Mouse (Mus musculus) erythroid progenitor cell, adult 5-6 weeks (primary cell): Measurements from ENCODE around the gene Med17. TPM values are rescaled to one million over a fixed set of nuclear protein-coding genes. Genes with fewer than 3 reads are reported as not detected.

Experiments used
- ATAC-seq: replicated peaks from 2 replicates; pipeline ENCODE4 v1.8.0; 2016; ENCODE audit warnings: moderate number of reproducible peaks, mild to moderate bottlenecking, moderate TSS enrichment, inconsistent platforms; ENCODE audit not compliant: poor library complexity, low FRiP score, severe bottlenecking
- total RNA-seq, 2 experiments: library from RNA; stranded (forward) in 1 of 2; stranded (reverse) in 1 of 2; fragments of 150-400 nt in 1 of 2; fragments of 186-747, 209-891 nt in 1 of 2; gene quantifications; 2 replicates each; pipeline versions ENCODE4 v1.2.3 to v1.2.4; 2015 to 2017; ENCODE audit warnings: low replicate concordance in 2 of 2

Gene Med17
- total RNA-seq, 2 experiments from 2014 or later: 12.6 to 12.9 TPM

- ATAC-seq: no peak
Measured at GRCm38 (mm10) chr9:15239042-15239925, 40.4 kb downstream of the Med17 start, which contains the start of gene Vstm5. TSS of gene Vstm5 (plus strand) at chr9:15239045.

GRCm38 (mm10) chr9:15238297-15238990, 41.3 kb downstream of the Med17 start:
- no peak for ATAC-seq

- ATAC-seq: no peak
Measured at GRCm38 (mm10) chr9:15237516-15238296, 42.0 kb downstream of the Med17 start.

GRCm38 (mm10) chr9:15235986-15236385, 43.7 kb downstream of the Med17 start:
- no peak for ATAC-seq

- no peak for ATAC-seq
Measured at GRCm38 (mm10) chr9:15233604-15234003, 46.1 kb downstream of the Med17 start.

- ATAC-seq: no peak
Measured at GRCm38 (mm10) chr9:15232445-15232844, 47.3 kb downstream of the Med17 start.

- no peak for ATAC-seq
Measured at GRCm38 (mm10) chr9:15224912-15225311, 54.8 kb downstream of the Med17 start.

- ATAC-seq: no peak
Measured at GRCm38 (mm10) chr9:15213695-15214094, 66.0 kb downstream of the Med17 start.

- no peak for ATAC-seq
Measured at GRCm38 (mm10) chr9:15211876-15212275, 67.9 kb downstream of the Med17 start.

Other genes starting within 250 kb of the Med17 start
- gene Panx1, start 234.5 kb downstream of the Med17 start, total RNA-seq (2015; ENCODE audit: low replicate concordance): 6.3 TPM in 1 of 2 replicates, not detected in the other
- gene Panx1, start 234.5 kb downstream of the Med17 start, total RNA-seq (2017; ENCODE audit: low replicate concordance): 1.4 and 2.0 TPM in 2 replicates
- not detected in 2 replicates for gene Hephl1, start 167.8 kb downstream of the Med17 start, total RNA-seq (2015; ENCODE audit: low replicate concordance)
- not detected in 2 replicates for gene Hephl1, start 167.8 kb downstream of the Med17 start, total RNA-seq (2017; ENCODE audit: low replicate concordance)
- gene Vstm5, start 40.9 kb downstream of the Med17 start, total RNA-seq (2015; ENCODE audit: low replicate concordance): not detected in 2 replicates
- gene Vstm5, start 40.9 kb downstream of the Med17 start, total RNA-seq (2017; ENCODE audit: low replicate concordance): not detected in 2 replicates
- gene Taf1d, start 26.3 kb upstream of the Med17 start, total RNA-seq (2015; ENCODE audit: low replicate concordance): 113 and 124 TPM in 2 replicates
- 307 and 435 TPM in 2 replicates for gene Taf1d, start 26.3 kb upstream of the Med17 start, total RNA-seq (2017; ENCODE audit: low replicate concordance)
- 2.1 and 7.2 TPM in 2 replicates for gene 4931406C07Rik, start 26.5 kb upstream of the Med17 start, total RNA-seq (2015; ENCODE audit: low replicate concordance)
- gene 4931406C07Rik, start 26.5 kb upstream of the Med17 start, total RNA-seq (2017; ENCODE audit: low replicate concordance): 0.26 and 1.5 TPM in 2 replicates
- gene Cep295, start 77.9 kb upstream of the Med17 start, total RNA-seq (2015; ENCODE audit: low replicate concordance): 159 and 231 TPM in 2 replicates
- gene Cep295, start 77.9 kb upstream of the Med17 start, total RNA-seq (2017; ENCODE audit: low replicate concordance): 203 and 210 TPM in 2 replicates
- 3.6 and 9.6 TPM in 2 replicates for gene Smco4, start 213.5 kb upstream of the Med17 start, total RNA-seq (2015; ENCODE audit: low replicate concordance)
- gene Smco4, start 213.5 kb upstream of the Med17 start, total RNA-seq (2017; ENCODE audit: low replicate concordance): 0.23 and 0.39 TPM in 2 replicates